Mouse (Mus musculus): ENCODE measurements around the gene Ccdc47. TPM values are rescaled to one million over a fixed set of nuclear protein-coding genes. Genes with fewer than 3 reads are reported as not detected.

Gene Ccdc47
- polyA plus RNA-seq, 1 experiment, result not detected

- H3K4me1 ChIP-seq (ENCODE audit: control insufficient read depth, insufficient read depth, low read length), result no peaks in the 10 kb centered on the region; the same call in 1 of the 2 replicates
- peak overlapping the region; percentile 59 for H3K27ac ChIP-seq (ENCODE audit: insufficient read depth, low read depth, low read length)
- peak overlapping the region; percentile 67 for H3K4me3 ChIP-seq (ENCODE audit: insufficient read depth, low read depth, low read length)
- 4% methylated on average over 19 of the region's 19 CpGs for WGBS
- TF ChIP-seq CTCF (IDR thresholded peaks at IDR 0.05; ENCODE audit: insufficient read depth, low read depth, low read length) (no peak), POLR2A (IDR thresholded peaks at IDR 0.05; ENCODE audit: insufficient read depth, low read depth, low read length) (no peak)
Observed at GRCm38 (mm10) chr11:106192657-106193370, 23.3 kb downstream of the Ccdc47 start.

GRCm38 (mm10) chr11:106192241-106192640, 23.9 kb downstream of the Ccdc47 start:
- Histone ChIP-seq H3K4me1 (ENCODE audit: control insufficient read depth, insufficient read depth, low read length) (no peaks in the 10 kb centered on the region; the same call in 1 of the 2 replicates), H3K27ac (ENCODE audit: insufficient read depth, low read depth, low read length) (no peak overlapping the region), H3K4me3 (ENCODE audit: insufficient read depth, low read depth, low read length) (no peak overlapping the region)
- TF ChIP-seq CTCF (IDR thresholded peaks at IDR 0.05; ENCODE audit: insufficient read depth, low read depth, low read length), result no peak
- TF ChIP-seq POLR2A (IDR thresholded peaks at IDR 0.05; ENCODE audit: insufficient read depth, low read depth, low read length), result no peak
- 79% methylated on average over 5 of the region's 5 CpGs for WGBS

GRCm38 (mm10) chr11:106191716-106192115, 24.4 kb downstream of the Ccdc47 start:
- Histone ChIP-seq H3K4me3 (ENCODE audit: insufficient read depth, low read depth, low read length) (no peak overlapping the region), H3K27ac (ENCODE audit: insufficient read depth, low read depth, low read length) (no peak overlapping the region), H3K4me1 (ENCODE audit: control insufficient read depth, insufficient read depth, low read length) (no peaks in the 10 kb centered on the region; the same call in 1 of the 2 replicates)
- WGBS, result 95% methylated on average over 3 of the region's 3 CpGs
- TF ChIP-seq CTCF (IDR thresholded peaks at IDR 0.05; ENCODE audit: insufficient read depth, low read depth, low read length) (no peak), POLR2A (IDR thresholded peaks at IDR 0.05; ENCODE audit: insufficient read depth, low read depth, low read length) (no peak)

GRCm38 (mm10) chr11:106187326-106187725, 28.8 kb downstream of the Ccdc47 start:
- 96% methylated on average over 4 of the region's 4 CpGs for WGBS
- TF ChIP-seq POLR2A (IDR thresholded peaks at IDR 0.05; ENCODE audit: insufficient read depth, low read depth, low read length) (no peak), CTCF (IDR thresholded peaks at IDR 0.05; ENCODE audit: insufficient read depth, low read depth, low read length) (no peak)
- Histone ChIP-seq H3K27ac (ENCODE audit: insufficient read depth, low read depth, low read length) (no peak overlapping the region), H3K4me3 (ENCODE audit: insufficient read depth, low read depth, low read length) (no peak overlapping the region), H3K4me1 (ENCODE audit: control insufficient read depth, insufficient read depth, low read length) (no peaks in the 10 kb centered on the region; the same call in 1 of the 2 replicates)

GRCm38 (mm10) chr11:106180449-106180801, 35.7 kb downstream of the Ccdc47 start:
- TF ChIP-seq POLR2A (IDR thresholded peaks at IDR 0.05; ENCODE audit: insufficient read depth, low read depth, low read length) (no peak), CTCF (IDR thresholded peaks at IDR 0.05; ENCODE audit: insufficient read depth, low read depth, low read length) (no peak)
- H3K27ac ChIP-seq (ENCODE audit: insufficient read depth, low read depth, low read length), result peak overlapping the region; percentile 97

GRCm38 (mm10) chr11:106179711-106180448, 36.3 kb downstream of the Ccdc47 start:
- no peak for TF ChIP-seq CTCF (IDR thresholded peaks at IDR 0.05; ENCODE audit: insufficient read depth, low read depth, low read length)
- TF ChIP-seq POLR2A (IDR thresholded peaks at IDR 0.05; ENCODE audit: insufficient read depth, low read depth, low read length), result no peak
- H3K27ac ChIP-seq (ENCODE audit: insufficient read depth, low read depth, low read length), result peak overlapping the region; percentile 98
- WGBS, result 27% methylated on average over 7 of the region's 7 CpGs

More at GRCm38 (mm10) chr11:106180449-106180801, 35.7 kb downstream of the Ccdc47 start:
- H3K4me3 ChIP-seq (ENCODE audit: insufficient read depth, low read depth, low read length), result no peak overlapping the region
- WGBS, result 89% methylated on average over 2 of the region's 2 CpGs
- peaks cover 25% of the 10 kb centered on the region for H3K4me1 ChIP-seq (ENCODE audit: control insufficient read depth, insufficient read depth, low read length)

GRCm38 (mm10) chr11:106178036-106178782, 37.9 kb downstream of the Ccdc47 start:
- peak overlapping the region; percentile 91 for H3K27ac ChIP-seq (ENCODE audit: insufficient read depth, low read depth, low read length)
- WGBS, result 42% methylated on average over 5 of the region's 5 CpGs
- no peak for TF ChIP-seq CTCF (IDR thresholded peaks at IDR 0.05; ENCODE audit: insufficient read depth, low read depth, low read length)
- H3K4me1 ChIP-seq (ENCODE audit: control insufficient read depth, insufficient read depth, low read length), result peaks cover 25% of the 10 kb centered on the region
- no peak overlapping the region for H3K4me3 ChIP-seq (ENCODE audit: insufficient read depth, low read depth, low read length)

More at GRCm38 (mm10) chr11:106179711-106180448, 36.3 kb downstream of the Ccdc47 start:
- Histone ChIP-seq H3K4me3 (ENCODE audit: insufficient read depth, low read depth, low read length) (0 out of 2 replicates have a peak overlapping the region, but pooled peaks have one; percentile 11), H3K4me1 (ENCODE audit: control insufficient read depth, insufficient read depth, low read length) (peaks cover 25% of the 10 kb centered on the region)

- Histone ChIP-seq H3K4me1 (ENCODE audit: control insufficient read depth, insufficient read depth, low read length) (peaks cover 19% of the 10 kb centered on the region), H3K4me3 (ENCODE audit: insufficient read depth, low read depth, low read length) (no peak overlapping the region), H3K27ac (ENCODE audit: insufficient read depth, low read depth, low read length) (no peak overlapping the region)
- TF ChIP-seq POLR2A (IDR thresholded peaks at IDR 0.05; ENCODE audit: insufficient read depth, low read depth, low read length) (no peak), CTCF (IDR thresholded peaks at IDR 0.05; ENCODE audit: insufficient read depth, low read depth, low read length) (no peak)
- 88% methylated on average over 5 of the region's 5 CpGs for WGBS
Observed at GRCm38 (mm10) chr11:106176372-106176771, 39.8 kb downstream of the Ccdc47 start.

All from olfactory bulb, adult 2 months (tissue).